Mouse (Mus musculus): Measurements from ENCODE around the gene Tnxb.

Gene Tnxb

GRCm38 (mm10) chr17:34660259-34660820 is 10.0 kb upstream of the Tnxb start:
- DNase-seq: no peak

GRCm38 (mm10) chr17:34661121-34661591 is 9.2 kb upstream of the Tnxb start:
- DNase-seq: no peak

GRCm38 (mm10) chr17:34662468-34662867 is 7.9 kb upstream of the Tnxb start:
- DNase-seq: no peak

GRCm38 (mm10) chr17:34662978-34663377 is 7.4 kb upstream of the Tnxb start:
- no peak for DNase-seq

GRCm38 (mm10) chr17:34663558-34663957 is 6.8 kb upstream of the Tnxb start:
- no peak for DNase-seq

- no peak for DNase-seq
Observed at GRCm38 (mm10) chr17:34664472-34664871, 5.9 kb upstream of the Tnxb start.

- DNase-seq: no peak
Observed at GRCm38 (mm10) chr17:34671151-34672066, 1.1 kb downstream of the Tnxb start.

GRCm38 (mm10) chr17:34672246-34672792 is 2.0 kb downstream of the Tnxb start:
- no peak for DNase-seq

- no peak for DNase-seq
Observed at GRCm38 (mm10) chr17:34673139-34673538, 2.8 kb downstream of the Tnxb start.

GRCm38 (mm10) chr17:34674524-34675204 is 4.3 kb downstream of the Tnxb start:
- no peak for DNase-seq

- no peak for DNase-seq
Observed at GRCm38 (mm10) chr17:34675205-34676092, 5.1 kb downstream of the Tnxb start.

GRCm38 (mm10) chr17:34676093-34676460 is 5.7 kb downstream of the Tnxb start:
- peak in 1 of 2 experiments; percentile 16 for DNase-seq

- DNase-seq: no peak
Observed at GRCm38 (mm10) chr17:34676671-34677070, 6.3 kb downstream of the Tnxb start.

- no peak for DNase-seq
Observed at GRCm38 (mm10) chr17:34680191-34680590, 9.9 kb downstream of the Tnxb start.

- no peak for DNase-seq
Observed at GRCm38 (mm10) chr17:34680621-34681020, 10.3 kb downstream of the Tnxb start.

- DNase-seq: no peak
Observed at GRCm38 (mm10) chr17:34681132-34681571, 10.8 kb downstream of the Tnxb start.

- peak in 1 of 2 experiments; percentile 27 for DNase-seq
Observed at GRCm38 (mm10) chr17:34681881-34682536, 11.7 kb downstream of the Tnxb start.

GRCm38 (mm10) chr17:34683179-34683578 is 12.8 kb downstream of the Tnxb start:
- DNase-seq: no peak

GRCm38 (mm10) chr17:34683686-34684220 is 13.4 kb downstream of the Tnxb start:
- no peak for DNase-seq

- DNase-seq: no peak
Observed at GRCm38 (mm10) chr17:34684253-34684893, 14.0 kb downstream of the Tnxb start.

Measured in cerebellum, postnatal 10 days (tissue).